Mouse (Mus musculus) E14TG2a.4 (cell line): ENCODE measurements around the gene Pigu.

Experiments
- CTCF ChIP-seq: conservative IDR thresholded peaks from 2 replicates; pipeline ENCODE4 v1.5.1; 2014; ENCODE audit warnings: low read length
- POU5F1 ChIP-seq: IDR thresholded peaks from 2 replicates; pipeline ENCODE4 v1.6.1; 2014; ENCODE audit warnings: low read length, borderline replicate concordance

DNA sequence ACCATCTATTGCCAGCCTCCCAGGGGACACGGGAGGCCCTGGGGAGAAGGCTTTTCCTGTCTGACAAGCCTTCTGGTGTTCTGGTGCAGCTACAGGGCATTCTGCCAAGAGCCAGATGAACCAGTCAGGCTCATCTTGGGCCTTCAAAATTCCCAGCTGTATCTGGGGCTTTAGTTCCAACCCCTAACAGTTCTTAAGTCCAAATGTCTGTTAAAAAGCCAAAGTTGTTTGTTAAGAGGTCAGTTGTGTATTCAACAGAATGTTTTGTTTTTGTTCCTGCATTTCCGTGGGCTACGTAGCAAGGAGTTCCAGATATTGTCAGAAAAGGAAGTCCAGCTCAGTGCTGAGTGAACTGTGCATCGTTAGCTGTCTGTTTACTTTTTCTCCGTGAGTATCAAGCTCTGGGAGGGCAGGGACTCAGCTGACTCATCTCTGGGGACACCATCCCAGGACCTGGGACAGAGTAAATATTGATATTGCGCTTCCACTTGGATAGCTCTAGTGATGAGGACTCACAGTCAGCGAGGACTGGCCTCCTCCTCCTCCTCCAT, 12.2 kb upstream of the Pigu start:
- TF ChIP-seq CTCF: no peak
- no peak for TF ChIP-seq POU5F1
